Mouse (Mus musculus) erythroblast, embryonic 14.5 days (primary cell): ENCODE measurements around the gene Asic1.

ENCODE experiments used
- GATA1 ChIP-seq: IDR thresholded peaks from 2 replicates; pipeline ENCODE4 v1.6.1; 2012; ENCODE audit warnings: low read length, inconsistent platforms, mixed read lengths
- TAL1 ChIP-seq: IDR thresholded peaks from 3 replicates; pipeline ENCODE4 v1.6.1; 2012; ENCODE audit warnings: low read length, inconsistent platforms, mixed read lengths

- TF ChIP-seq GATA1 (no peak), TAL1 (no peak)
Measured at GRCm38 (mm10) chr15:99704881-99705280, 34.7 kb downstream of the Asic1 start.
